Mouse (Mus musculus) liver, postnatal 0 days (tissue): ENCODE data around the gene Slc6a20b. TPM values are rescaled to one million over a fixed set of nuclear protein-coding genes. Genes with fewer than 3 reads are reported as not detected.

Experiments used
- ATAC-seq: fragments of 200-750 bp; cut with Nextera tagmentation; 2 replicates; pipeline ENCODE4 v1.8.0; 2017; ENCODE audit warnings: mild to moderate bottlenecking, moderate library complexity
- DNase-seq: peaks from one replicate; pipeline ENCODE4 v3.0.0-alpha.2; 2016
- H3K27ac ChIP-seq: fragments of 300-500 bp; sonication (generic); 2 replicates; pipeline ENCODE4 v1.5.1; 2014; ENCODE audit warnings: antibody characterized with exemption, moderate library complexity, mild to moderate bottlenecking, low read depth
- H3K27me3 ChIP-seq: fragments of 300-500 bp; sonication (generic); 2 replicates; pipeline ENCODE4 v1.6.1; 2014; ENCODE audit warnings: low read length, control low read depth, mixed read lengths; ENCODE audit not compliant: insufficient read depth
- H3K36me3 ChIP-seq: fragments of 300-500 bp; sonication (generic); replicated peaks from 2 replicates; pipeline ENCODE4 v1.6.1; 2014; ENCODE audit warnings: mild to moderate bottlenecking, control low read depth, low read length, moderate library complexity, mixed read lengths; ENCODE audit not compliant: insufficient read depth
- H3K4me1 ChIP-seq: fragments of 300-500 bp; sonication (generic); 2 replicates; pipeline ENCODE4 v1.6.1; 2014; ENCODE audit warnings: antibody characterized with exemption, mild to moderate bottlenecking, control low read depth; ENCODE audit not compliant: insufficient read depth
- H3K4me2 ChIP-seq: fragments of 300-500 bp; sonication (generic); 2 replicates; pipeline ENCODE4 v1.6.1; 2014; ENCODE audit warnings: low read depth, mild to moderate bottlenecking, low read length, moderate library complexity, mixed read lengths
- H3K4me3 ChIP-seq: fragments of 300-500 bp; sonication (generic); 2 replicates; pipeline ENCODE4 v1.5.1; 2014; ENCODE audit warnings: low read depth, low read length
- H3K9ac ChIP-seq: fragments of 300-500 bp; sonication (generic); replicated peaks from 2 replicates; pipeline ENCODE4 v1.6.1; 2014; ENCODE audit warnings: mild to moderate bottlenecking, moderate library complexity
- H3K9me3 ChIP-seq: fragments of 300-500 bp; sonication (generic); 2 replicates; pipeline ENCODE4 v1.6.1; 2016; ENCODE audit warnings: mild to moderate bottlenecking, control low read depth, low read length, mixed read lengths
- CTCF ChIP-seq: sonication (generic); IDR thresholded peaks from 2 replicates; pipeline ENCODE4 v1.5.1; 2016; ENCODE audit warnings: antibody characterized with exemption, low read depth
- EP300 ChIP-seq: IDR thresholded peaks from 2 replicates; pipeline ENCODE4 v1.6.1; 2016; ENCODE audit warnings: antibody characterized with exemption, low read depth, mild to moderate bottlenecking
- WGBS: fragments of 180-500 bp; shearing (Covaris S2); extraction: QIAGEN DNeasy Blood & Tissue Kit; methylation state at CpG from one replicate; pipeline ENCODE4 v1.1.7; 2014; ENCODE audit not compliant: insufficient replicate concordance; 5-methylcytosine and 5-hydroxymethylcytosine counted together
- polyA plus RNA-seq: library from polyadenylated mRNA; unstranded; fragments of >200 nt; fragmentation: Nextera tagmentation; extraction: Ambion mirVana; gene quantifications from 2 replicates; pipeline ENCODE4 v1.2.1, GENCODE M21; 2015

Gene Slc6a20b
- polyA plus RNA-seq, 1 experiment from 2014 or later: 0.16 TPM

- Histone ChIP-seq H3K36me3 (peaks cover 12% of the 10 kb centered on the region; the same call in 1 of the 2 replicates), H3K4me1 (no peaks in the 10 kb centered on the region), H3K4me2 (no peak overlapping the region), H3K27ac (no peak overlapping the region), H3K9me3 (no peaks in the 10 kb centered on the region), H3K27me3 (no peaks in the 10 kb centered on the region), H3K9ac (no peak overlapping the region), H3K4me3 (no peak overlapping the region)
- WGBS: 83% methylated on average over 2 of the region's 2 CpGs
- DNase-seq (no peak), ATAC-seq (no peak)
- TF ChIP-seq EP300: no peak
Measured at GRCm38 (mm10) chr9:123597376-123597775, 35.0 kb downstream of the Slc6a20b start.

- H3K9me3 ChIP-seq: no peaks in the 10 kb centered on the region
- TF ChIP-seq EP300: no peak
- TF ChIP-seq CTCF: no peak
- H3K4me1 ChIP-seq: no peaks in the 10 kb centered on the region
- no peaks in the 10 kb centered on the region for H3K27me3 ChIP-seq
- WGBS: 98% methylated on average over 2 of the region's 2 CpGs
- ATAC-seq: no peak
- H3K4me3 ChIP-seq: no peak overlapping the region
- no peak for DNase-seq
- no peak overlapping the region for H3K27ac ChIP-seq
- H3K9ac ChIP-seq: no peak overlapping the region
- H3K36me3 ChIP-seq: peaks cover 12% of the 10 kb centered on the region; the same call in 1 of the 2 replicates
- H3K4me2 ChIP-seq: no peak overlapping the region
Measured at GRCm38 (mm10) chr9:123596910-123597309, 35.5 kb downstream of the Slc6a20b start.

- Histone ChIP-seq H3K36me3 (peaks cover 16% of the 10 kb centered on the region; the same call in 1 of the 2 replicates), H3K9ac (no peak overlapping the region), H3K9me3 (no peaks in the 10 kb centered on the region), H3K27ac (no peak overlapping the region), H3K27me3 (no peaks in the 10 kb centered on the region), H3K4me2 (no peak overlapping the region), H3K4me3 (no peak overlapping the region), H3K4me1 (no peaks in the 10 kb centered on the region)
- ATAC-seq: no peak
- DNase-seq: no peak
- WGBS: 65% methylated on average over 4 of the region's 4 CpGs
- TF ChIP-seq CTCF (no peak), EP300 (no peak)
Measured at GRCm38 (mm10) chr9:123595194-123595593, 37.2 kb downstream of the Slc6a20b start.

GRCm38 (mm10) chr9:123589240-123589910, 43.0 kb downstream of the Slc6a20b start:
- H3K4me2 ChIP-seq: peak overlapping the region; percentile 22; the same call in 1 of the 2 replicates
- no peak overlapping the region for H3K4me3 ChIP-seq
- no peak overlapping the region for H3K27ac ChIP-seq
- H3K4me1 ChIP-seq: peaks cover 6% of the 10 kb centered on the region; the same call in 1 of the 2 replicates
- ATAC-seq (peak; percentile 36; the same call in 1 of the 2 replicates), DNase-seq (no peak)
- H3K9ac ChIP-seq: no peak overlapping the region
- peaks cover 29% of the 10 kb centered on the region for H3K36me3 ChIP-seq
- no peaks in the 10 kb centered on the region for H3K9me3 ChIP-seq
- H3K27me3 ChIP-seq: no peaks in the 10 kb centered on the region
- WGBS: 44% methylated on average over 7 of the region's 7 CpGs
- no peak for TF ChIP-seq CTCF
- no peak for TF ChIP-seq EP300

GRCm38 (mm10) chr9:123577360-123578192, 54.8 kb downstream of the Slc6a20b start:
- H3K4me2 ChIP-seq: no peak overlapping the region
- peaks cover 5% of the 10 kb centered on the region; the same call in 1 of the 2 replicates for H3K4me1 ChIP-seq
- H3K4me3 ChIP-seq: no peak overlapping the region
- H3K27me3 ChIP-seq: no peaks in the 10 kb centered on the region
- WGBS: 68% methylated on average over 10 of the region's 10 CpGs
- ATAC-seq (no peak), DNase-seq (no peak)
- H3K9ac ChIP-seq: no peak overlapping the region
- TF ChIP-seq CTCF (no peak), EP300 (no peak)
- peaks cover 35% of the 10 kb centered on the region for H3K36me3 ChIP-seq
- no peak overlapping the region for H3K27ac ChIP-seq
- H3K9me3 ChIP-seq: no peaks in the 10 kb centered on the region

- WGBS: 83% methylated on average over 3 of the region's 3 CpGs
Measured at GRCm38 (mm10) chr9:123554599-123554998, 77.8 kb downstream of the Slc6a20b start.

More at GRCm38 (mm10) chr9:123554599-123554998, 77.8 kb downstream of the Slc6a20b start:
- ATAC-seq: no peak
- no peaks in the 10 kb centered on the region for H3K27me3 ChIP-seq
- no peak overlapping the region for H3K9ac ChIP-seq
- no peaks in the 10 kb centered on the region for H3K9me3 ChIP-seq
- no peak overlapping the region for H3K27ac ChIP-seq
- no peak for DNase-seq
- H3K4me1 ChIP-seq: no peaks in the 10 kb centered on the region
- H3K4me2 ChIP-seq: no peak overlapping the region
- peaks cover 33% of the 10 kb centered on the region for H3K36me3 ChIP-seq
- TF ChIP-seq EP300 (no peak), CTCF (no peak)
- no peak overlapping the region for H3K4me3 ChIP-seq

Other genes starting within 250 kb of the Slc6a20b start
- gene Limd1, start 153.9 kb downstream of the Slc6a20b start, polyA plus RNA-seq: 11.9 and 12.4 TPM in 2 replicates
- gene Sacm1l, start 102.8 kb downstream of the Slc6a20b start, polyA plus RNA-seq: 21.0 and 22.2 TPM in 2 replicates
- 0.19 and 0.23 TPM in 2 replicates for gene Ccr9, start 45.9 kb upstream of the Slc6a20b start, polyA plus RNA-seq
- gene Slc6a20a, start 46.3 kb upstream of the Slc6a20b start, polyA plus RNA-seq: 2.3 and 2.4 TPM in 2 replicates
- gene Lztfl1, start 85.1 kb upstream of the Slc6a20b start, polyA plus RNA-seq: 16.6 and 16.8 TPM in 2 replicates
- gene Cxcr6, start 173.9 kb upstream of the Slc6a20b start, polyA plus RNA-seq: 0.49 and 0.56 TPM in 2 replicates
- 3.3 and 4.3 TPM in 2 replicates for gene Fyco1, start 219.3 kb upstream of the Slc6a20b start, polyA plus RNA-seq
- 0.11 TPM in 2 replicates for gene Xcr1, start 229.5 kb upstream of the Slc6a20b start, polyA plus RNA-seq